Mouse (Mus musculus) ES-Bruce4 (cell line): ENCODE results near the gene Gpr139.

Experiments
- CTCF ChIP-seq: IDR thresholded peaks from one replicate; pipeline ENCODE4 v1.8.1; 2011; ENCODE audit warnings: low read depth, low read length
- EP300 ChIP-seq: IDR thresholded peaks from 2 replicates; pipeline ENCODE4 v1.6.1; 2011; ENCODE audit warnings: low read depth, low read length; ENCODE audit not compliant: insufficient read depth
- POLR2A ChIP-seq: IDR thresholded peaks from one replicate; pipeline ENCODE4 v1.8.1; 2011; ENCODE audit warnings: low read length; ENCODE audit not compliant: insufficient read depth

DNA sequence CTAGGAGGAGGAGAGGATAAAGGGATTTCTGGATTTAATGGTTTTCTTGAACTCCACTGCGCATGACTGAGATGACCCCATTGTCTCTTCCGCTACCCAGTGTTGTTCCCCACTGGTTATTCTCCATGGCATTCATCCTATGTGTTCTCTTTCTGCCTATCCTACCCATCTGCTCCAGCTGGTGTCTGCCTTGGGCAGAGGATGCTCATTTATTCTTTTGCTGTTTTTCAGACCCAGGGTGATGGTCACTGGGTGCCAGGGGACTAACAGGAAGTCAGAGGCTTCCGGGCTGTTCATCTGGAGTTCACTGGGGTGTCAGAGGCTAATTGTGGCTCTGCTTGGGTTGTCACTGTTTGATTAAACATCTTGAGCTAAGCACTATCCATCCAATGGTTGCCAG lies 24.4 kb downstream of the Gpr139 start:
- TF ChIP-seq CTCF (no peak), EP300 (no peak), POLR2A (no peak)
